Mouse (Mus musculus): ENCODE data around the gene Spata1. TPM values are rescaled to one million over a fixed set of nuclear protein-coding genes. Genes with fewer than 3 reads are reported as not detected.

Gene Spata1
- polyA plus RNA-seq, 2 experiments, result 0.65 to 0.93 TPM

DNA sequence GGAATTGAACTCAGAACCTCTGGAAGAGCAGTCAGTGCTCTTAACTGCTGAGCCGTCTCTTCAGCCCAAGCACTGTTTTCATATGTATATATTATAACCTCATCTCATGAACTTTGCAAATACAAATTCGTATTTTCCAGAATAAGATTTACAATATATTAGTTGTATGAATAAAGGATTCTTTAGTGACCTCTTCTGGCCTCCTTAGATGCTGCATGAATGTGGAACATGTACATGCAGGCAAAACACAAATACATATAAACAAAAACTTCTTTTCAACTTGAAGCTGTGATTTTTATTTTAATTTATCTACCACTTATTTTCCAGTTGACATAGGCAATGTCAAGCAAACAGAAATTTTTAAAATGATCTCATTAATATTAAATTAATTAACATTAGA is 17.5 kb downstream of the Spata1 start:
- no peak overlapping the region for H3K27ac ChIP-seq
- H3K4me3 ChIP-seq (ENCODE audit: insufficient read depth in 1 of 2, low read depth in 2 of 2, low read length in 2 of 2), result no peak overlapping the region
- no peaks in the 10 kb centered on the region for H3K9me3 ChIP-seq (ENCODE audit: control insufficient read depth, low read length)
- no peak overlapping the region for H3K4me2 ChIP-seq (ENCODE audit: low read depth)
- no peak overlapping the region for H3K9ac ChIP-seq (replicated peaks)
- H3K36me3 ChIP-seq (replicated peaks; ENCODE audit: control insufficient read depth, insufficient read depth, low read depth), result no peaks in the 10 kb centered on the region
- DNase-seq (ENCODE audit: low read depth in 3 of 3, low spot score in 3 of 3), result no peak
- no peak for TF ChIP-seq EP300 (IDR thresholded peaks at IDR 0.05; ENCODE audit: low read depth)
- TF ChIP-seq CTCF (IDR thresholded peaks at IDR 0.05; ENCODE audit: low read depth), result peak; percentile 12; the same call in 1 of the 2 replicates
- 55% methylated on average over 2 of the region's 2 CpGs for WGBS (ENCODE audit: insufficient replicate concordance)
- H3K27me3 ChIP-seq (ENCODE audit: control insufficient read depth, insufficient read depth, low read length), result no peaks in the 10 kb centered on the region
- no peak for ATAC-seq (ENCODE audit: insufficient read depth)
- H3K4me1 ChIP-seq (replicated peaks; ENCODE audit: control insufficient read depth in 2 of 2, insufficient read depth in 2 of 2, low read length in 1 of 2), result no peaks in the 10 kb centered on the region

DNA sequence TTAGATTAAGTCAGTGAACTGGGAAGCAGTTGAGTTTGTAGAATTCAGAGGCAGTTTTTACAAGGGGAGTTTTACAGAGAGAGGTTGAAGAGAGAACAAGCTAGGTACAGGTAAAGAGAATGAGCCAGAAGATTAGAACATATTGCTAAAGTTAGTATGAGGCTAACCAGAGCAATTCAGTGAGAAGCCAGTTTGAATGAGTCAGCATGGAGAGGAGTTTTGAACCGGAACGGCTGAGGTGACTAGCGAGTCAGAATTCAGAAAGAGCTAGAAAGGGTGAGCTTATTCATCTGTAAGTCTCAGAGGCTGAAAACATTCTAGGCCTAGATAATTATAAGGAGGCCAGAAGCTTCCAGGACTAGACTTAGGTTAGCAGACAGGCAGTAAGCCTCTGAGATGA is 25.1 kb downstream of the Spata1 start:
- Histone ChIP-seq H3K4me1 (replicated peaks; ENCODE audit: control insufficient read depth in 2 of 2, insufficient read depth in 2 of 2, low read length in 1 of 2) (no peaks in the 10 kb centered on the region), H3K27me3 (ENCODE audit: control insufficient read depth, insufficient read depth, low read length) (no peaks in the 10 kb centered on the region), H3K4me3 (ENCODE audit: insufficient read depth in 1 of 2, low read depth in 2 of 2, low read length in 2 of 2) (no peak overlapping the region), H3K9me3 (ENCODE audit: control insufficient read depth, low read length) (no peaks in the 10 kb centered on the region), H3K9ac (replicated peaks) (no peak overlapping the region), H3K36me3 (replicated peaks; ENCODE audit: control insufficient read depth, insufficient read depth, low read depth) (no peaks in the 10 kb centered on the region), H3K27ac (no peak overlapping the region), H3K4me2 (ENCODE audit: low read depth) (no peak overlapping the region)
- TF ChIP-seq CTCF (IDR thresholded peaks at IDR 0.05; ENCODE audit: low read depth) (no peak), EP300 (IDR thresholded peaks at IDR 0.05; ENCODE audit: low read depth) (no peak)
- DNase-seq (ENCODE audit: low read depth in 3 of 3, low spot score in 3 of 3), result no peak
- WGBS (ENCODE audit: insufficient replicate concordance), result 84% methylated on average over 3 of the region's 3 CpGs
- no peak for ATAC-seq (ENCODE audit: insufficient read depth)

DNA sequence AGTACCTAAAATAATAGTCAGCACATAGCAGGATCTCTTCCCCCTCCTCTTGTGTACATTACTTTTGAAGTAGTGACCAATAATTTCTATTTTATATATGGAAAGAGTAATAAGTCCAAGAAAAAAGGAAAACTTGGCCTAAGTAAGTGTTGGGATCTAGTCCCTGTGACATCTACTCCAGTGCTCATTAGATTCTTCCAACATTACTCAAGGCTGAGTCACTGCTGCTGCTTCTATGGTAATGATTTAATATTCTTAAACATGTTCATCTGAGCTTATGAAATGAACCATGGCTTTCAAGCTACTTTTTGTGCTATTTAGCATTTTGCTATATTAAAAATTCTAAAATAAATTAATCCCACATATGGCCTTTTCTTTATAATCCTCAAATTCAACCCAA is 25.8 kb downstream of the Spata1 start:
- no peak for ATAC-seq (ENCODE audit: insufficient read depth)
- TF ChIP-seq EP300 (IDR thresholded peaks at IDR 0.05; ENCODE audit: low read depth) (no peak), CTCF (IDR thresholded peaks at IDR 0.05; ENCODE audit: low read depth) (no peak)

DNA sequence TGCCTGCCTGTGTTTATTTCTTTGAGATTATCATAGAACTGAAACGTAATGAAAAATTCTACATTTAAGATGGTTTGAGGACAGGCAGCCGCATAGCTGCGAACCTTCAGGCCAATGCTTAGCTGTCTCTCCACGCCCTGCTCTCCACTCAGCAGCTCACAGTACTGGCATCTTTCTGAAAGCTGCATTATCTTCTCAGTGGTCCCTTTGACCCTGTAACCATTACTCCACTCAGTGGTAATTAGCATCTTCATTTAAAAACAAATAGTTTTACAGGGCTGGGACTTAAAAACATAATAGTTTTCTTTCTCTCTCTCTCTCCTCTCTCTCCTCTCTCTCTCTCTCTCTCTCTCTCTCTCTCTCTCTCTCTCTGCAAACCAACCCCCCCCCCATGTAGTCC is 26.9 kb downstream of the Spata1 start:
- Histone ChIP-seq H3K27me3 (ENCODE audit: control insufficient read depth, insufficient read depth, low read length) (no peaks in the 10 kb centered on the region), H3K36me3 (replicated peaks; ENCODE audit: control insufficient read depth, insufficient read depth, low read depth) (no peaks in the 10 kb centered on the region), H3K4me2 (ENCODE audit: low read depth) (no peak overlapping the region), H3K4me3 (ENCODE audit: insufficient read depth in 1 of 2, low read depth in 2 of 2, low read length in 2 of 2) (no peak overlapping the region), H3K9me3 (ENCODE audit: control insufficient read depth, low read length) (no peaks in the 10 kb centered on the region), H3K9ac (replicated peaks) (no peak overlapping the region), H3K4me1 (replicated peaks; ENCODE audit: control insufficient read depth in 2 of 2, insufficient read depth in 2 of 2, low read length in 1 of 2) (no peaks in the 10 kb centered on the region), H3K27ac (no peak overlapping the region)
- DNase-seq (ENCODE audit: low read depth in 3 of 3, low spot score in 3 of 3) (no peak), ATAC-seq (ENCODE audit: insufficient read depth) (no peak)
- TF ChIP-seq EP300 (IDR thresholded peaks at IDR 0.05; ENCODE audit: low read depth) (no peak), CTCF (IDR thresholded peaks at IDR 0.05; ENCODE audit: low read depth) (no peak)
- 66% methylated on average over 4 of the region's 4 CpGs for WGBS (ENCODE audit: insufficient replicate concordance)

More for the DNA sequence above, 25.8 kb downstream of the Spata1 start:
- Histone ChIP-seq H3K9ac (replicated peaks) (no peak overlapping the region), H3K4me1 (replicated peaks; ENCODE audit: control insufficient read depth in 2 of 2, insufficient read depth in 2 of 2, low read length in 1 of 2) (no peaks in the 10 kb centered on the region), H3K27me3 (ENCODE audit: control insufficient read depth, insufficient read depth, low read length) (no peaks in the 10 kb centered on the region), H3K4me2 (ENCODE audit: low read depth) (no peak overlapping the region), H3K9me3 (ENCODE audit: control insufficient read depth, low read length) (no peaks in the 10 kb centered on the region), H3K27ac (no peak overlapping the region), H3K4me3 (ENCODE audit: insufficient read depth in 1 of 2, low read depth in 2 of 2, low read length in 2 of 2) (no peak overlapping the region), H3K36me3 (replicated peaks; ENCODE audit: control insufficient read depth, insufficient read depth, low read depth) (no peaks in the 10 kb centered on the region)
- no peak for DNase-seq (ENCODE audit: low read depth in 3 of 3, low spot score in 3 of 3)

DNA sequence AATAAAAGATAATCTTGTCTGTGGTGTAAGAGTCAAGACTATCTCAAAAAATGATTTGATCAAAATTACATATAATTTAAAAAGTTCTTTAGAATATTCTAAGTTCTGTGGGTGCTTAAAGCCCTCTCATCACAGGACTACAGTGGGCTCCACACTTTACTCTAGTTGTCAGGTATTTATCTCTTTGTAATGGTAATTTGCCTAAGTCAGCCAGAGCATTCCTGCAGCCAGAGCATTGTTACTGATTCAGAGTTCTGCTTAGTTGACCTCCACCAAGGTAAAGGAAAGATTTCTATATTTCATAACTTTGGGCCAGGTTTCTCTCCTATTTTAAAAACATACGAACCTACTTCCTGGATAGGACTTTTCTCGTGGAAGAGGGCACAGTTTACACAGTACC is 30.3 kb downstream of the Spata1 start:
- H3K4me1 ChIP-seq (replicated peaks; ENCODE audit: control insufficient read depth in 2 of 2, insufficient read depth in 2 of 2, low read length in 1 of 2), result no peaks in the 10 kb centered on the region
- no peak for TF ChIP-seq CTCF (IDR thresholded peaks at IDR 0.05; ENCODE audit: low read depth)
- ATAC-seq (ENCODE audit: insufficient read depth) (no peak), DNase-seq (ENCODE audit: low read depth in 3 of 3, low spot score in 3 of 3) (no peak)
- no peak overlapping the region for H3K4me3 ChIP-seq (ENCODE audit: insufficient read depth in 1 of 2, low read depth in 2 of 2, low read length in 2 of 2)
- H3K27ac ChIP-seq, result no peak overlapping the region
- 52% methylated on average over 2 of the region's 2 CpGs for WGBS (ENCODE audit: insufficient replicate concordance)
- no peaks in the 10 kb centered on the region for H3K36me3 ChIP-seq (replicated peaks; ENCODE audit: control insufficient read depth, insufficient read depth, low read depth)
- H3K4me2 ChIP-seq (ENCODE audit: low read depth), result no peak overlapping the region
- no peaks in the 10 kb centered on the region for H3K27me3 ChIP-seq (ENCODE audit: control insufficient read depth, insufficient read depth, low read length)
- no peaks in the 10 kb centered on the region for H3K9me3 ChIP-seq (ENCODE audit: control insufficient read depth, low read length)
- H3K9ac ChIP-seq (replicated peaks), result no peak overlapping the region

DNA sequence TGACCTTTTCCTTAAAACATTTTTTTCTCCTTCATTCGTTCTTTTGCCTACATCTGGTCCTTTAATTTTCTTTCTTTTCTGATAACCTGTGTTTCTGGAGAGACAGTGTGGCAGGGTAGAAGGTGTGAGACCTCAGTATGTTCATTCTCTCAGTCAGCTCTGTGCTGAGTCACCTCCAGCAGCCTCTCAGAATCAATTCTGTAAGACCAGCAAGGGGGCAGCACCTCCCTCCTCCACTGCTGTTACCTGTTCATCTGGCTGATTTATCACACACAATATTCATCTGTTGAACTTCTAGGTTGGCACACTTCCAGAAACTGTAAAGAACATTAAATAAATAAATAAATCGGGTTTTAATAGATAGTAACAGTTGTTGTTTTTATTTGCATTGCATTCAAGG is 36.6 kb downstream of the Spata1 start:
- no peaks in the 10 kb centered on the region for H3K9me3 ChIP-seq (ENCODE audit: control insufficient read depth, low read length)
- no peaks in the 10 kb centered on the region for H3K36me3 ChIP-seq (replicated peaks; ENCODE audit: control insufficient read depth, insufficient read depth, low read depth)
- no peak overlapping the region for H3K4me2 ChIP-seq (ENCODE audit: low read depth)
- DNase-seq (ENCODE audit: low read depth in 3 of 3, low spot score in 3 of 3), result no peak
- H3K4me1 ChIP-seq (replicated peaks; ENCODE audit: control insufficient read depth in 2 of 2, insufficient read depth in 2 of 2, low read length in 1 of 2), result no peaks in the 10 kb centered on the region
- ATAC-seq (ENCODE audit: insufficient read depth), result no peak
- TF ChIP-seq CTCF (IDR thresholded peaks at IDR 0.05; ENCODE audit: low read depth) (peak; percentile 26; the same call in 1 of the 2 replicates), EP300 (IDR thresholded peaks at IDR 0.05; ENCODE audit: low read depth) (no peak)
- WGBS (ENCODE audit: insufficient replicate concordance), result 44% methylated on average over 2 of the region's 2 CpGs
- no peak overlapping the region for H3K4me3 ChIP-seq (ENCODE audit: insufficient read depth in 1 of 2, low read depth in 2 of 2, low read length in 2 of 2)
- H3K9ac ChIP-seq (replicated peaks), result no peak overlapping the region
- no peak overlapping the region for H3K27ac ChIP-seq
- H3K27me3 ChIP-seq (ENCODE audit: control insufficient read depth, insufficient read depth, low read length), result no peaks in the 10 kb centered on the region
